In genomic region chr13:20551559-20551958, GRCm38 (mm10) we compare ENCODE assay signal across 14 mouse cellular contexts.
A peak's percentile ranks its signal among the peaks of the same experiment; 100 is the strongest.
DNase-seq lines count a peak whose midpoint lies in the region; TF ChIP-seq lines count a peak whose summit lies in the region.
"Had no signal": no experiment of that assay in that cellular context is flagged by ENCODE, and none has a peak within 500 bp of the region (broad histone marks: within the 10 kb centered on the region; RNA-seq: fewer than 3 reads in every experiment).

No protein-coding gene starts in this region.

- H3K4me3 ChIP-seq in cerebellum, adult 2 months (replicated peaks; ENCODE audit: insufficient read depth, low read depth, low read length), result no peak overlapping the region
- H3K4me3 ChIP-seq: embryonic facial prominence, embryonic 10.5 days; embryonic facial prominence, embryonic 12.5 days; forebrain, embryonic 13.5 days; forebrain, embryonic 15.5 days had no signal

- TF ChIP-seq CTCF in cerebellum, adult 2 months (IDR thresholded peaks at IDR 0.05; ENCODE audit: borderline replicate concordance, insufficient read depth, low read depth, low read length), result no peak

- 18% methylated on average over 1 of the region's 1 CpGs for WGBS in cerebellum, adult 2 months

- H3K4me1 ChIP-seq in cerebellum, adult 2 months (ENCODE audit: control insufficient read depth, insufficient read depth, low read length), result peaks cover 23% of the 10 kb centered on the region
- H3K4me1 ChIP-seq: embryonic facial prominence, embryonic 10.5 days; embryonic facial prominence, embryonic 12.5 days; forebrain, embryonic 15.5 days had no signal

- peak overlapping the region; percentile 92 for H3K27ac ChIP-seq in cerebellum, adult 2 months (ENCODE audit: insufficient read depth, low read length)
- H3K27ac ChIP-seq: embryonic facial prominence, embryonic 10.5 days; embryonic facial prominence, embryonic 12.5 days; forebrain, embryonic 13.5 days; forebrain, embryonic 15.5 days had no signal

- H3K27me3 ChIP-seq in cerebellum, adult 2 months (ENCODE audit: control insufficient read depth, insufficient read depth, low read length), result no peaks in the 10 kb centered on the region
- H3K27me3 ChIP-seq: embryonic facial prominence, embryonic 12.5 days; forebrain, embryonic 13.5 days; forebrain, embryonic 15.5 days had no signal

- TF ChIP-seq POLR2A in cerebellum, adult 2 months (IDR thresholded peaks at IDR 0.05; ENCODE audit: borderline replicate concordance, insufficient read depth, low read length), result no peak

- peak; percentile 25 to 71 for DNase-seq in cerebellum, adult 2 months
- DNase-seq in cerebellum, adult 11-12 months, result no peak
- peak; percentile 62 for DNase-seq in cerebellum, adult 9-11 months
- DNase-seq in cerebellum, adult 11 months, result no peak
- DNase-seq in brain, adult 2 months (ENCODE audit: low read depth, low spot score), result peak; percentile 93
- DNase-seq in left cerebral cortex, postnatal 25 days (ENCODE audit: low spot score in 2 of 2), result no peak
- DNase-seq: adrenal gland, adult 2 months; adrenal gland, postnatal 10 days; adrenal gland, postnatal 25 days; forebrain, postnatal 0 days had no signal

- intact Hi-C loops in left cerebral cortex, postnatal 25 days (cut with DNase I), result no loop called here

Comparison
In these comparisons a context has a peak if more than half of its experiments do, and no peak if none do; other contexts are left out.
1. DNase-seq: peak in cerebellum, adult 2 months (2 of 2), cerebellum, adult 9-11 months (single experiment) and brain, adult 2 months (single experiment); none in cerebellum, adult 11-12 months (single experiment), cerebellum, adult 11 months (single experiment) and left cerebral cortex, postnatal 25 days (0 of 2).